Mouse (Mus musculus) myocyte (in vitro differentiated cells): ENCODE measurements around the gene Atg10. TPM values are rescaled to one million over a fixed set of nuclear protein-coding genes. Genes with fewer than 3 reads are reported as not detected.

ENCODE experiments used
- H3K27me3 ChIP-seq: one replicate; pipeline ENCODE4 v1.6.1; 2011; ENCODE audit not compliant: control insufficient read depth, insufficient read depth, insufficient read length
- H3K36me3 ChIP-seq: one replicate; pipeline ENCODE4 v1.6.1; 2011; ENCODE audit not compliant: control insufficient read depth, insufficient read depth
- H3K4me2 ChIP-seq: one replicate; pipeline ENCODE4 v1.6.1; 2011; ENCODE audit warnings: low read depth, control low read depth
- H3K4me3 ChIP-seq: one replicate; pipeline ENCODE4 v1.5.1; 2011; ENCODE audit warnings: mild to moderate bottlenecking, control low read depth, moderate library complexity
- H3K79me2 ChIP-seq: one replicate; pipeline ENCODE4 v1.6.1; 2011; ENCODE audit not compliant: control insufficient read depth, insufficient read depth
- H3ac ChIP-seq: one replicate; pipeline ENCODE4 v1.6.1; 2011; ENCODE audit not compliant: control insufficient read depth, insufficient read length
- CEBPB ChIP-seq: IDR thresholded peaks from 2 replicates; pipeline ENCODE4 v1.6.1; 2011; ENCODE audit warnings: mild to moderate bottlenecking, moderate library complexity; ENCODE audit not compliant: poor library complexity, insufficient read depth, severe bottlenecking
- E2F4 ChIP-seq: IDR thresholded peaks from one replicate; pipeline ENCODE4 v1.6.1; 2011; ENCODE audit warnings: mild to moderate bottlenecking, control low read depth, moderate library complexity; ENCODE audit not compliant: insufficient read depth
- MAX ChIP-seq: IDR thresholded peaks from one replicate; pipeline ENCODE4 v1.6.1; 2011; ENCODE audit warnings: low read depth, mild to moderate bottlenecking, control low read depth
- MYOD1 ChIP-seq, 3 experiments: IDR thresholded peaks; one replicate each; pipeline ENCODE4 v1.6.1; 2011; ENCODE audit warnings: control low read depth in 2 of 3, low read depth in 2 of 3, mild to moderate bottlenecking in 2 of 3, moderate library complexity in 1 of 3; ENCODE audit not compliant: insufficient read length in 2 of 3, control insufficient read depth in 1 of 3
- MYOG ChIP-seq, 3 experiments: IDR thresholded peaks; one replicate each; pipeline ENCODE4 v1.6.1; 2011; ENCODE audit warnings: control low read depth in 2 of 3, low read depth in 2 of 3, mild to moderate bottlenecking in 2 of 3; ENCODE audit not compliant: insufficient read length in 2 of 3, control insufficient read depth in 1 of 3, insufficient read depth in 1 of 3
- POLR2A ChIP-seq: IDR thresholded peaks from one replicate; pipeline ENCODE4 v1.6.1; 2011; ENCODE audit warnings: low read depth, mild to moderate bottlenecking, control low read depth, moderate library complexity; ENCODE audit not compliant: insufficient read length
- POLR2AphosphoS2 ChIP-seq: IDR thresholded peaks from one replicate; pipeline ENCODE4 v1.6.1; 2011; ENCODE audit warnings: low read depth, control low read depth; ENCODE audit not compliant: insufficient read length
- REST ChIP-seq: IDR thresholded peaks from one replicate; pipeline ENCODE4 v1.6.1; 2011; ENCODE audit warnings: mild to moderate bottlenecking, control low read depth, moderate library complexity; ENCODE audit not compliant: insufficient read depth, insufficient read length
- SRF ChIP-seq: IDR thresholded peaks from one replicate; pipeline ENCODE4 v1.6.1; 2011; ENCODE audit warnings: low read depth; ENCODE audit not compliant: control insufficient read depth, insufficient read length
- TCF12 ChIP-seq: IDR thresholded peaks from one replicate; pipeline ENCODE4 v1.6.1; 2011; ENCODE audit warnings: mild to moderate bottlenecking, control low read depth; ENCODE audit not compliant: poor library complexity, insufficient read depth, severe bottlenecking
- TCF3 ChIP-seq: IDR thresholded peaks from one replicate; pipeline ENCODE4 v1.6.1; 2011; ENCODE audit warnings: low read depth, control low read depth; ENCODE audit not compliant: insufficient read length
- USF1 ChIP-seq: IDR thresholded peaks from one replicate; pipeline ENCODE4 v1.6.1; 2011; ENCODE audit warnings: low read depth, mild to moderate bottlenecking, control low read depth, moderate library complexity
- polyA plus RNA-seq: library from polyadenylated mRNA; unstranded; fragments of >200 nt; fragmentation: generic; extraction: Trizol; gene quantifications from one replicate; pipeline ENCODE4 v1.2.1, GENCODE M21; 2012; ENCODE audit warnings: missing spikeins

Atg10 gene
- polyA plus RNA-seq, 1 experiment, result 5.9 TPM

DNA sequence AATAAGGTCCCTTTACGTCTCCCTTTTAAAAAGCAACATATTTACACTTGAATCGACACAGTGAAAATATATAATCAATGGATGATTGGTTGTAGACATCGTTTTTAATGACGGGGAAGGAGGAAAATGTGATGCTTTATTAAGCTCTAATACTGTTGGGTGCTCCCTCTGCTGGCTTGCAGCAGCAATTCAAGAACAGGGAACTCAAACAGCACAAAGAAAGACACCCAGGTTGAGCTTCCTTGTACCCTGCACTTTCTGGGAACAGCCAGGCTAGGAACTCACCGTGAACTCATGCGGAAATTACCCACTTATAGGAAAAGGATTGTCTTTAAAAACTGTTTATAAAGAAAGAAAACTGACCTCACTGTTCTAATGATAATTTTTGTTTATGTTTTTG is 130.6 kb downstream of the Atg10 start:
- no peak overlapping the region for H3ac ChIP-seq
- no peak overlapping the region for H3K4me3 ChIP-seq
- TF ChIP-seq USF1 (no peak), POLR2A (no peak), TCF12 (no peak), CEBPB (no peak)
- no peaks in the 10 kb centered on the region for H3K27me3 ChIP-seq
- no peaks in the 10 kb centered on the region for H3K79me2 ChIP-seq
- H3K4me2 ChIP-seq, result no peak overlapping the region
- H3K36me3 ChIP-seq, result no peaks in the 10 kb centered on the region

- Histone ChIP-seq H3K4me2 (no peak overlapping the region), H3ac (no peak overlapping the region), H3K79me2 (no peaks in the 10 kb centered on the region), H3K4me3 (no peak overlapping the region), H3K27me3 (no peaks in the 10 kb centered on the region), H3K36me3 (no peaks in the 10 kb centered on the region)
- no peak for TF ChIP-seq E2F4
- no peak for TF ChIP-seq MYOG (IDR thresholded peaks at IDR 0.05; ENCODE audit: control insufficient read depth in 1 of 3, insufficient read depth in 1 of 3, insufficient read length in 2 of 3, low read depth in 2 of 3)
- no peak for TF ChIP-seq REST
- no peak for TF ChIP-seq MYOD1 (IDR thresholded peaks at IDR 0.05; ENCODE audit: control insufficient read depth in 1 of 3, insufficient read length in 2 of 3, low read depth in 2 of 3)
- TF ChIP-seq TCF3, result no peak
Observed at GRCm38 (mm10) chr13:91091731-91092190, 132.0 kb downstream of the Atg10 start.

DNA sequence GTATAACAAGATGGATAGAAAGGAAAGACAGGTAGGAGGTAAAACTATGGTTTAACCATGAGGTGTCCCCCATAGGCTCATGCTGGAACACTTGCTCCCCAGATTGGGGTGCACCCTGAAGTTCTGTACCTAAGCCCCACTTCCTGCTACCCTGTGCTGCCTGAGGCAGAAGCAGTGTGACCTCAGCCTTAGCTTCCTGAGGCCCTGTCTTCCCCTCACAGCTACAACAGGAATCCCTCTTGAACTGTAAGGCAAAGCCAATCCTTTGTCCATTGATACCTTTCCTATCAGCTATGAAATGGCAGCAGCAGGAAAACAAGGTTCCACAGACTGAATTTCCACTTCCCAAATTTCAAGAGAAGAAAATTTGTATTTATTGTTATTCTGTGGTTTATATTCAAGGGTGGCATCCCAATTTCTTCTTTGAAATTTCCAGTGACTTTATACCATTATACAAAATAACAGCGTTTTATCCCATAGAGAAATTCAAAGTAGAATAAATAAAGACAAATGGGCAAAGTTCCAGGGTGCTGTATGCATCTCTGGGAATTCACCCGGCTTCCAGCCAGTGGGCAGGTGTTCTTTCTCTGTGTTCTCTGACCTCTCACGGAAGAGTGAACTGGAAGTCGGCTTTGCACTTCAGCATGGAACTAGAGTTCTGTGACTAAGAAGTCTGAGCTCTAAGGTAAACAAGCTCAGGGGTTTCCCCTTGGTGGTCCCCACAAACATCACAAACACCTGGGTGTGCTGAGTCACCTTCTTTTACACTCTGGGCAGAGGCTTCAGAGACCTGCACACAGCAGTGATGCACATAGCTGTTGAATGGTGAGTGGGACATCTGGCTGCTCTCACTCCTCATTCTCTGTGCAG is 132.7 kb downstream of the Atg10 start:
- Histone ChIP-seq H3K4me3 (no peak overlapping the region), H3ac (no peak overlapping the region), H3K27me3 (no peaks in the 10 kb centered on the region), H3K4me2 (no peak overlapping the region), H3K79me2 (no peaks in the 10 kb centered on the region), H3K36me3 (no peaks in the 10 kb centered on the region)
- no peak for TF ChIP-seq POLR2AphosphoS2
- no peak for TF ChIP-seq POLR2A
- TF ChIP-seq CEBPB, result no peak
- TF ChIP-seq REST, result no peak
- TF ChIP-seq TCF3, result no peak
- TF ChIP-seq SRF, result no peak
- no peak for TF ChIP-seq E2F4
- TF ChIP-seq USF1, result no peak
- TF ChIP-seq MYOG (IDR thresholded peaks at IDR 0.05; ENCODE audit: control insufficient read depth in 1 of 3, insufficient read depth in 1 of 3, insufficient read length in 2 of 3, low read depth in 2 of 3), result no peak

DNA sequence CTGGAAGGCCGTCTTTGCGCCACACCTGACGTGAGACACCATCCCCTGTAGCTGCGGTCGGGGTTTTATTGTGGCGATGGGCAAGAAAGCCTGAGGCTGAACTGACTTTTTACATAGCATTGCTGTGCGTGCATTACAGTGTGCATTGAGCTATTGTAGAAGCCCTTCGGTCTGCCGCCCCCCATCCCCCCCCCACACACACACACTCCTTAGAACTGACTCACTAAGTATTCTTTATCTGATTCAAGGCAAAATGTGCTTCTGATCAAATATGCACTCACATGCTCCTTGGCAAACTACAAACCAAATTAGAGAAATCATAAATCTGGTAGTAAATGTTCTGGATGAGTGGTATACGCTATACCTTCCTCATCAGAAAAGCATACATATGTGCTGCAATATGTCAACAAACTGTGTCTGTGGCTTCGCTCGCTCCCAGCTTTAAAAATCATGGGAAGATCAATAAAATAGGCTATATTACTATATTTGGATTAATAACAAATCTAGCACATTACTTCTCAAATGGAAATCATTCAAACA is 137.3 kb downstream of the Atg10 start:
- Histone ChIP-seq H3ac (no peak overlapping the region), H3K4me2 (no peak overlapping the region), H3K27me3 (no peaks in the 10 kb centered on the region), H3K36me3 (no peaks in the 10 kb centered on the region), H3K79me2 (no peaks in the 10 kb centered on the region), H3K4me3 (no peak overlapping the region)
- TF ChIP-seq E2F4, result no peak
- TF ChIP-seq CEBPB, result no peak
- no peak for TF ChIP-seq REST
- TF ChIP-seq TCF12, result no peak
- no peak for TF ChIP-seq SRF
- no peak for TF ChIP-seq MYOD1 (IDR thresholded peaks at IDR 0.05; ENCODE audit: control insufficient read depth in 1 of 3, insufficient read length in 2 of 3, low read depth in 2 of 3)
- no peak for TF ChIP-seq MYOG (IDR thresholded peaks at IDR 0.05; ENCODE audit: control insufficient read depth in 1 of 3, insufficient read depth in 1 of 3, insufficient read length in 2 of 3, low read depth in 2 of 3)
- TF ChIP-seq MAX, result no peak
- TF ChIP-seq POLR2AphosphoS2, result no peak
- TF ChIP-seq USF1, result no peak
- TF ChIP-seq TCF3, result no peak
- TF ChIP-seq POLR2A, result no peak

GRCm38 (mm10) chr13:91072351-91072750 is 151.4 kb downstream of the Atg10 start:
- H3ac ChIP-seq, result no peak overlapping the region
- no peaks in the 10 kb centered on the region for H3K27me3 ChIP-seq
- no peak overlapping the region for H3K4me3 ChIP-seq
- no peak overlapping the region for H3K4me2 ChIP-seq
- TF ChIP-seq CEBPB (no peak), USF1 (no peak), E2F4 (no peak), TCF12 (no peak), MAX (no peak), MYOG (IDR thresholded peaks at IDR 0.05; ENCODE audit: control insufficient read depth in 1 of 3, insufficient read depth in 1 of 3, insufficient read length in 2 of 3, low read depth in 2 of 3) (no peak), POLR2A (no peak), MYOD1 (IDR thresholded peaks at IDR 0.05; ENCODE audit: control insufficient read depth in 1 of 3, insufficient read length in 2 of 3, low read depth in 2 of 3) (no peak), POLR2AphosphoS2 (no peak), TCF3 (no peak)
- no peaks in the 10 kb centered on the region for H3K36me3 ChIP-seq
- H3K79me2 ChIP-seq, result no peaks in the 10 kb centered on the region
